8 mouse cellular contexts compared by ENCODE assay signal in the genomic region with DNA sequence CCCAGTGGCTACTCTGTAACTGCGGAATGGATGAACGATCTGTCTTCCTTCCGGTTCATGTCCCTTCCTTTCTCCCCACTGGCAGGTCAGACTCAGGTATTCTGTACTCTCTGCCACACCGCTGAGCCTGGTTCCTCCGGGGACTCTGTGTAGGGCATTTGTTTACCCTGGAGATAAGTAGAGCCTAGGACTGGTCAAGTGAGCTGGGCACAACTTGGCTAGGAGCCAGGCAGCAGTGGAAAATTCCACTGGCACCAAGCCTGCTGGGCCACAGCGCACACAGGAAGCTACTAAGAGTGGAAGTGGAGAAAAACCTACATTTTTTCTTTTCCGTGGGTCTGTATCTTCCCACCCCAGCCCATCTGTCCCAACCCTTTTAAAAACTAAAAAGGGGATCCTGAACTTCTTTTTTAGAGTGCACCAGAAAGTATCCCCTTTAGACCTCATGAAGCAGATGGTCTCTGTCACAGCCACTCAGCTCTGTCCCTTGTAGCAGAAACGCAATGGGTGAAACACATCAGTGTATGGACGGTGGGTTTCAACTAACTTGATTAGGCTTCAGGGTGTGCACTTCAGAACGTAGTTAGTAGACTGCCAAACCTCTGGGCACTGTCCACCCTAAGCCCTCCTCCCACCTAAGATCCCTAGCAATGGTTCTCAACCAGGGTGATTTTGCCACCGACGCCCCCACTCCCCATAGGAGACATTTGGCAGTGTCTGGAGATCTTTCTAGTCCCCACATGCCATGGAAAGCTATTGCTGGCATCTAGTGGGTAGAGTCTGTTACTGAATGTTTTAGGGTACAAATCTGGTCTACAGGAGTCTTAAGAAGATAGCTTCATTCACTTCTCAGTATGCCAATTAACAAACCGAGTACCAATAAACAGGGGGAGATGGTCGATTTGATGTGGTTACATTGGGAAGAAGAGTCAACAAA. TPM values are rescaled to one million over a fixed set of nuclear protein-coding genes. Genes with fewer than 3 reads are reported as not detected.
DNase-seq lines count a peak whose midpoint lies in the region; ATAC-seq and TF ChIP-seq lines count a peak whose summit lies in the region.
"Had no signal": no experiment of that assay in that cellular context is flagged by ENCODE, and none has a peak within 500 bp of the region (broad histone marks: within the 10 kb centered on the region; RNA-seq: fewer than 3 reads in every experiment).

No protein-coding gene starts in this region.

- CTCF ChIA-PET in Patski (lab: Charles Lee), result no interaction called here

- H3K9ac ChIP-seq in stomach, embryonic 15.5 days, result no peak overlapping the region
- no peak overlapping the region for H3K9ac ChIP-seq in liver, embryonic 11.5 days (ENCODE audit: low read depth, low read length)

- peaks cover 7% of the 10 kb centered on the region for H3K27me3 ChIP-seq in Patski
- H3K27me3 ChIP-seq in stomach, embryonic 15.5 days (replicated peaks), result no peaks in the 10 kb centered on the region
- no peaks in the 10 kb centered on the region for H3K27me3 ChIP-seq in liver, embryonic 11.5 days (replicated peaks; ENCODE audit: control insufficient read depth, insufficient read depth, low read length)

- ATAC-seq in Patski, result peak; percentile 56
- peak; percentile 92 for ATAC-seq in stomach, embryonic 15.5 days (ENCODE audit: insufficient read depth, low FRiP score, low read depth)
- ATAC-seq in liver, embryonic 11.5 days (replicated peaks; ENCODE audit: low FRiP score), result no peak

- WGBS in stomach, embryonic 15.5 days, result 63% methylated on average over 14 of the region's 14 CpGs
- 67% methylated on average over 14 of the region's 14 CpGs for WGBS in liver, embryonic 11.5 days

- no peaks in the 10 kb centered on the region for H3K9me3 ChIP-seq in stomach, embryonic 15.5 days
- no peaks in the 10 kb centered on the region for H3K9me3 ChIP-seq in liver, embryonic 11.5 days (ENCODE audit: control insufficient read depth, low read length)

- no peak for TF ChIP-seq POLR2A in cortical plate, adult 2 months (IDR thresholded peaks at IDR 0.05; ENCODE audit: extremely low read depth, insufficient read depth, low read length)

- no peak overlapping the region for H3K4me3 ChIP-seq in cortical plate, adult 2 months (ENCODE audit: insufficient read depth, low read length)
- no peak overlapping the region for H3K4me3 ChIP-seq in stomach, embryonic 15.5 days (replicated peaks)
- H3K4me3 ChIP-seq in liver, embryonic 11.5 days (ENCODE audit: low read depth, low read length), result no peak overlapping the region

- peaks cover 6% of the 10 kb centered on the region; the same call in 1 of the 2 replicates for H3K4me1 ChIP-seq in cortical plate, adult 2 months (ENCODE audit: control insufficient read depth, insufficient read depth, low read length)
- no peaks in the 10 kb centered on the region for H3K4me1 ChIP-seq in stomach, embryonic 15.5 days
- H3K4me1 ChIP-seq in liver, embryonic 11.5 days (replicated peaks; ENCODE audit: control insufficient read depth, insufficient read depth, low read length), result no peaks in the 10 kb centered on the region

- no peak for TF ChIP-seq CTCF in Patski (IDR thresholded peaks at IDR 0.05)
- 0 out of 2 replicates have a peak, but pooled peaks have one; percentile 6 for TF ChIP-seq CTCF in cortical plate, adult 2 months (IDR thresholded peaks at IDR 0.05; ENCODE audit: extremely low read depth, insufficient read depth, low read length)

- H3K4me2 ChIP-seq in stomach, embryonic 15.5 days, result no peak overlapping the region
- H3K4me2 ChIP-seq in liver, embryonic 11.5 days, result no peak overlapping the region

- H3K36me3 ChIP-seq in stomach, embryonic 15.5 days, result no peaks in the 10 kb centered on the region
- H3K36me3 ChIP-seq in liver, embryonic 11.5 days (ENCODE audit: control insufficient read depth, insufficient read depth, low read length), result no peaks in the 10 kb centered on the region

- DNase-seq in MN1 (ENCODE audit: low spot score) (peak; percentile 69), Patski (ENCODE audit: low read depth, low spot score) (no peak)
- DNase-seq in kidney, postnatal 10 days, result peak; percentile 84
- DNase-seq in thymus, postnatal 36 days, result no peak
- DNase-seq in liver, embryonic 11.5 days (ENCODE audit: low spot score), result no peak

- no peak overlapping the region for H3K27ac ChIP-seq in cortical plate, adult 2 months (ENCODE audit: insufficient read depth, low read length)
- no peak overlapping the region; the same call in 1 of the 2 replicates for H3K27ac ChIP-seq in stomach, embryonic 15.5 days
- no peak overlapping the region for H3K27ac ChIP-seq in liver, embryonic 11.5 days (ENCODE audit: low read depth, low read length)

- POLR2A ChIA-PET in Patski (lab: Charles Lee), result no interaction called here

- in situ Hi-C loops in Patski (cut with MboI; ENCODE audit: low pct_unique_long_range_greater_than_20kb), result no loop called here

RNA-seq across cellular contexts. Expression of a gene that starts 26.2 kb away (rescaled TPM):
- 6.6 TPM for polyA plus RNA-seq in Patski (2021)
- 0.98 and 1.0 TPM in 2 replicates for polyA plus RNA-seq in cortical plate, adult 2 months (2012; rRNA removed)
- 1.7 and 2.5 TPM in 2 replicates for polyA plus RNA-seq in stomach, embryonic 15.5 days (2015; fragmentation: Nextera tagmentation; extraction: Ambion mirVana)
- polyA plus RNA-seq in liver, embryonic 11.5 days (2014; fragmentation: Nextera tagmentation; extraction: Ambion mirVana), result 1.8 and 1.9 TPM in 2 replicates

RNA-seq across cellular contexts. Expression of a gene that starts 42.3 kb away (rescaled TPM):
- not detected for polyA plus RNA-seq in Patski (2021)
- not detected in 2 replicates for polyA plus RNA-seq in cortical plate, adult 2 months (2012; rRNA removed)
- polyA plus RNA-seq in stomach, embryonic 15.5 days (2015; fragmentation: Nextera tagmentation; extraction: Ambion mirVana), result 0.57 and 0.77 TPM in 2 replicates
- polyA plus RNA-seq in liver, embryonic 11.5 days (2014; fragmentation: Nextera tagmentation; extraction: Ambion mirVana), result not detected in 2 replicates
- polyA plus RNA-seq: testis, adult 2 months had no signal

RNA-seq across cellular contexts. Expression of a gene that starts 53.7 kb away (rescaled TPM):
- polyA plus RNA-seq in Patski (2021), result 27.9 TPM
- 24.0 and 30.3 TPM in 2 replicates for polyA plus RNA-seq in cortical plate, adult 2 months (2012; rRNA removed)
- polyA plus RNA-seq in stomach, embryonic 15.5 days (2015; fragmentation: Nextera tagmentation; extraction: Ambion mirVana), result 24.0 and 28.1 TPM in 2 replicates
- 17.0 and 18.5 TPM in 2 replicates for polyA plus RNA-seq in liver, embryonic 11.5 days (2014; fragmentation: Nextera tagmentation; extraction: Ambion mirVana)

RNA-seq across cellular contexts. Expression of a gene that starts 53.7 kb away (rescaled TPM):
- polyA plus RNA-seq in Patski (2021), result 16.2 TPM
- polyA plus RNA-seq in cortical plate, adult 2 months (2012; rRNA removed), result 6.0 and 6.2 TPM in 2 replicates
- polyA plus RNA-seq in stomach, embryonic 15.5 days (2015; fragmentation: Nextera tagmentation; extraction: Ambion mirVana), result 17.6 and 18.7 TPM in 2 replicates
- polyA plus RNA-seq in liver, embryonic 11.5 days (2014; fragmentation: Nextera tagmentation; extraction: Ambion mirVana), result 18.8 and 20.3 TPM in 2 replicates

Comparison
In these comparisons a context has a peak if more than half of its experiments do, and no peak if none do; other contexts are left out.
1. DNase-seq: peak in MN1 (single experiment) and kidney, postnatal 10 days (single experiment); none in Patski (single experiment), thymus, postnatal 36 days (0 of 2) and liver, embryonic 11.5 days (single experiment).